Mouse (Mus musculus): ENCODE data around the gene Anxa11. TPM values are rescaled to one million over a fixed set of nuclear protein-coding genes. Genes with fewer than 3 reads are reported as not detected.
"Not testable (repeated sequence)": the region's sequence is repeated elsewhere in the genome, so short reads cannot be mapped to it uniquely, and the experiment has no call there.

The Anxa11 gene
- polyA plus RNA-seq, 1 experiment from 2014 or later: 30.2 TPM

DNA sequence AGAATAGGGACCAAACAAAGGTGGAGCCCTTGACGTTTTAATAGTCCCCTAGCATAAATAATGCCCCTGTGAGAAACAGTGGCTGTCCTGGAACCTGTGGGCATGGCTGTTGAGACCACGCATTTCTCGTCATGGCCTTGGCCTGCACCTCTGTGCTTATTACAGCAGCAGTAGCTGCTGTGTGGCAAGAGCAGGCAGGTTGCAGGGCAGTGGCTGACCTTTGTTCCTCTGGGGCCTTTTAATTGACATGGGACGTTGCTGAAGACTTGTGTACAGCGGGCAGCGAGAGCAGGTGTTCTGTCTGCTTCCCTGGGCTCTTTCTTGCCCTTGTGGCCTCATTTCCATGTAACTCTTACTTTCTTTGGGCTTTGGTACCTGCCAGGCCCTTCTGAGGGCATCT is 25.9 kb downstream of the Anxa11 start:
- Histone ChIP-seq H3K4me3 (ENCODE audit: low read depth, low read length) (no peak overlapping the region), H3K36me3 (ENCODE audit: control insufficient read depth, insufficient read depth, low read length) (no peaks in the 10 kb centered on the region), H3K27ac (replicated peaks; ENCODE audit: low read depth, low read length) (no peak overlapping the region), H3K27me3 (replicated peaks; ENCODE audit: control insufficient read depth, insufficient read depth, low read length) (no peaks in the 10 kb centered on the region), H3K9me3 (ENCODE audit: control insufficient read depth, low read length) (no peaks in the 10 kb centered on the region), H3K9ac (ENCODE audit: low read depth, low read length) (no peak overlapping the region), H3K4me2 (ENCODE audit: low read depth, low read length) (no peak overlapping the region), H3K4me1 (ENCODE audit: control insufficient read depth, insufficient read depth, low read length) (peaks cover 7% of the 10 kb centered on the region; the same call in 1 of the 2 replicates)
- ATAC-seq (ENCODE audit: low read depth) (no peak), DNase-seq (ENCODE audit: low spot score) (no peak)
- 54% methylated on average over 6 of the region's 6 CpGs for WGBS

DNA sequence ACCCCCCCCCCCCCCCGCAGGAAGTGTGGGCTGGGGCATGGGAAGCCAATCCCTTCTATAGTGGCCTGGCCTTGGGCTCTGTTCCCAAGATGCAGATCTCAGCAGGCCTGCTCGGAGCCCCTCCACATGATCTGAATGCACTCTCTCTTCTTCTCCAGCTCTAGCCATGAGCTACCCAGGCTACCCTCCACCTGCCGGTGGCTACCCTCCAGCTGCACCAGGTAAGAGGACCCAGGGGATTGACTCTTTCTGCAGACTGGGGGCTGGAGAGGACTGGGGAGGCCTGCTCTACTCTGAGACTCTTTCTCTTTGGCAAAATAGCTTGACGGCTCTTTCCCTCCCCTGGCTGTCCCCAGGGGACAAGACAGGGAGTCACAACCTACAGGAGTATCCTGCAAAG is 26.8 kb downstream of the Anxa11 start:
- no peaks in the 10 kb centered on the region for H3K36me3 ChIP-seq (ENCODE audit: control insufficient read depth, insufficient read depth, low read length)
- no peaks in the 10 kb centered on the region for H3K9me3 ChIP-seq (ENCODE audit: control insufficient read depth, low read length)
- no peaks in the 10 kb centered on the region for H3K27me3 ChIP-seq (replicated peaks; ENCODE audit: control insufficient read depth, insufficient read depth, low read length)
- no peak overlapping the region for H3K4me3 ChIP-seq (ENCODE audit: low read depth, low read length)
- H3K4me2 ChIP-seq (ENCODE audit: low read depth, low read length): no peak overlapping the region
- no peak overlapping the region for H3K27ac ChIP-seq (replicated peaks; ENCODE audit: low read depth, low read length)
- WGBS: 50% methylated on average over 1 of the region's 4 CpGs
- no peak for ATAC-seq (ENCODE audit: low read depth)
- peaks cover 7% of the 10 kb centered on the region; the same call in 1 of the 2 replicates for H3K4me1 ChIP-seq (ENCODE audit: control insufficient read depth, insufficient read depth, low read length)
- DNase-seq (ENCODE audit: low spot score): no peak
- H3K9ac ChIP-seq (ENCODE audit: low read depth, low read length): no peak overlapping the region

DNA sequence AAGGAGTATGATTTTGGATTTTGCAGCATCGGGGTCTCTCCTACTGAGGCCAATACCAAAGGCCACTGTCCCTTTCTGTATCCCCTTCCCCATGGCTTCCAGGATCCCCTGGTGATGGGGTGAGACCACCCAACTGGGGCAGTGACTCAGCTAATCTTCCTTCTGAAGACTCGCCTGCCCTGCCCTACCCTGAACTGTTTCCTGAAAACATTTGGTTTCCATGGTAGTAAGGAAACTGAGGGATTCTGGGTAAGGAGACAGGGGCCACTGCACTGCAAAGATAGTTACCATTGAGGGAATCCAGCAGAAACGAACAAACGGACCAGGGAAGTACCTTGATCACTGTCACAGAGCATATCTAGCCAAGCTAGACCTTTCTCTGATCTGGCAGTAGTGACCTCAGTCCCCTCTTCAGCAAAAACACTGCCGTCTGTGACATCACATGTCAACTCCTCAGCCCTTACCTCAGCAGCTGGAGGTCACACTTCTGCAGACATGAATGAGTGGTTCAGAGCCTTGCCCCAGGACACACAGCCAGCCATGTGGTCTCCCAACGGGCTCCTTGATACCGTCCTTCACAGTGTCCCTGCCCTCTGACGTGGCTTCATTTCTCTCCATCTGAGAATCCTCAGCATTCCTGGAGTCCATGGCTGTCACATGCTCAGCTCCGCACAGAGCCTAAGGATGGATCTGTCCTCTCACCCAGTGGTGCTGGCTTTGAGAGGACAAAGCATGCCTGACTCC is 27.4 kb downstream of the Anxa11 start:
- no peak for ATAC-seq (ENCODE audit: low read depth)
- no peak overlapping the region for H3K4me2 ChIP-seq (ENCODE audit: low read depth, low read length)
- no peak overlapping the region for H3K27ac ChIP-seq (replicated peaks; ENCODE audit: low read depth, low read length)
- H3K27me3 ChIP-seq (replicated peaks; ENCODE audit: control insufficient read depth, insufficient read depth, low read length): no peaks in the 10 kb centered on the region
- DNase-seq (ENCODE audit: low spot score): no peak
- peaks cover 7% of the 10 kb centered on the region; the same call in 1 of the 2 replicates for H3K4me1 ChIP-seq (ENCODE audit: control insufficient read depth, insufficient read depth, low read length)
- H3K9me3 ChIP-seq (ENCODE audit: control insufficient read depth, low read length): no peaks in the 10 kb centered on the region
- no peak overlapping the region for H3K4me3 ChIP-seq (ENCODE audit: low read depth, low read length)
- WGBS: 57% methylated on average over 9 of the region's 9 CpGs
- H3K9ac ChIP-seq (ENCODE audit: low read depth, low read length): no peak overlapping the region
- no peaks in the 10 kb centered on the region for H3K36me3 ChIP-seq (ENCODE audit: control insufficient read depth, insufficient read depth, low read length)

DNA sequence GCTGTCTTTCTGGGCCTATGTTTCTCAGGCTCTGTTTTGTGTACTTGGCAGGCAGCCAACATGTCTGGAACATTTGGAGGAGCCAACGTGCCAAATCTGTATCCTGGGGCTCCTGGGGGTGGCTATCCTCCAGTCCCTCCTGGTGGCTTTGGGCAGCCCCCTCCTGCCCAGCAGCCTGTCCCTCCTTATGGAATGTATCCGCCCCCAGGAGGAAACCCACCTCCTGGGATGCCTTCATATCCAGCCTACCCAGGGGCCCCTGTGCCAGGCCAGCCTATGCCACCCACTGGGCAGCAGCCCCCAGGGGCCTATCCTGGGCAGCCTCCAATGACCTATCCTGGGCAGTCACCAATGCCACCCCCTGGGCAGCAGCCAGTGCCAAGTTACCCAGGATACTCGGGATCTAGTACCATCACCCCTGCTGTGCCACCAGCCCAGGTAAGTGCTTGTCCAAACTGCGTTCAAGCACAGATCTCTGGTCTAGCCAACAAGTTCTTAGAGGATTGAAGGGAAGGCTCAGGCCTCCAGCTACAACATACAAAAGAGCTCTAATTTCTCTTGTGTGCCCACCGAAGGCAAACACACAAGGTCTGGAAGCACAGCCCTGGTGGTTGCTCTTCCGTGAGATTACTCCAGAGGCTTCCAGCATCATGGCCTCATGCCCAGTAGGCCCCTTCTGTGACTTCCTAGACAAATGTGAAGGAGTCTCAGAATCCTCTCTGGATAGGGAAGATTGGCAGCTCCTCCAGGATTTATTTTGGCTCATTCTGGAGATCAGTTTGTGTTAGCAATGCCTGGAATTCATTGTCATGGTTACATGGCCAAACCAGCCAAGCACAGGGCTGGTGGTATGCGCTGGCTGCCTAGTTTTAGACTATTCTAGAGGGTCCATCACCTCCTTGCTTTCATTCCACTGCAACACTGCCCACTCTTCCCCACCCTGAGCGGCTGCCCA is 30.8 kb downstream of the Anxa11 start:
- no peak overlapping the region for H3K4me3 ChIP-seq (ENCODE audit: low read depth, low read length)
- H3K9ac ChIP-seq (ENCODE audit: low read depth, low read length): no peak overlapping the region
- no peak overlapping the region for H3K4me2 ChIP-seq (ENCODE audit: low read depth, low read length)
- DNase-seq (ENCODE audit: low spot score) (peak; percentile 81), ATAC-seq (ENCODE audit: low read depth) (peak; percentile 56)
- H3K9me3 ChIP-seq (ENCODE audit: control insufficient read depth, low read length): no peaks in the 10 kb centered on the region
- peak overlapping the region; percentile 58 for H3K27ac ChIP-seq (replicated peaks; ENCODE audit: low read depth, low read length)
- no peaks in the 10 kb centered on the region for H3K36me3 ChIP-seq (ENCODE audit: control insufficient read depth, insufficient read depth, low read length)
- H3K27me3 ChIP-seq (replicated peaks; ENCODE audit: control insufficient read depth, insufficient read depth, low read length): no peaks in the 10 kb centered on the region
- H3K4me1 ChIP-seq (ENCODE audit: control insufficient read depth, insufficient read depth, low read length): peaks cover 7% of the 10 kb centered on the region; the same call in 1 of the 2 replicates
- WGBS: 56% methylated on average over 7 of the region's 8 CpGs

DNA sequence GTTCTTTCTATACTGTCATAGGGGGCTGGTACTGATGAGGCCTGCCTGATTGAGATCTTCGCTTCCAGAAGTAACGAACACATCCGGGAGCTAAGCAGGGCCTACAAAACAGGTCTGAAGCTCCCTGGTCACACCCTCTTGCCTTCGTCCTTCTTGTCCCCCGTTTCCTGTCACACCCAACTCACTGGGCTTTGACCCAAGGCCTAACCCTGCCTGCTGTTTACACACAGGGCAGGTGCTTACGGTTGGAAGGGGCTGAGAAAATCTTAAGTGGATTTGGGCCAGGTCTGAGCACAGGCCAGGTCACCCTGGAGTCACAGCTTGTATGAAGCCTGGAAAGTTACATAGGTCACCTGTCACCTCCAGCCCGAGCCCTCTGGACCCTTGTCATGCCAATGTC is 34.7 kb downstream of the Anxa11 start:
- H3K4me3 ChIP-seq (ENCODE audit: low read depth, low read length); ATAC-seq (ENCODE audit: low read depth); H3K27ac ChIP-seq (replicated peaks; ENCODE audit: low read depth, low read length); DNase-seq (ENCODE audit: low spot score); H3K9ac ChIP-seq (ENCODE audit: low read depth, low read length); H3K9me3 ChIP-seq (ENCODE audit: control insufficient read depth, low read length); H3K27me3 ChIP-seq (replicated peaks; ENCODE audit: control insufficient read depth, insufficient read depth, low read length); H3K4me1 ChIP-seq (ENCODE audit: control insufficient read depth, insufficient read depth, low read length); H3K36me3 ChIP-seq (ENCODE audit: control insufficient read depth, insufficient read depth, low read length); H3K4me2 ChIP-seq (ENCODE audit: low read depth, low read length): not testable (repeated sequence)
- no CpG with 5 or more reads among the region's 7 CpGs for WGBS

DNA sequence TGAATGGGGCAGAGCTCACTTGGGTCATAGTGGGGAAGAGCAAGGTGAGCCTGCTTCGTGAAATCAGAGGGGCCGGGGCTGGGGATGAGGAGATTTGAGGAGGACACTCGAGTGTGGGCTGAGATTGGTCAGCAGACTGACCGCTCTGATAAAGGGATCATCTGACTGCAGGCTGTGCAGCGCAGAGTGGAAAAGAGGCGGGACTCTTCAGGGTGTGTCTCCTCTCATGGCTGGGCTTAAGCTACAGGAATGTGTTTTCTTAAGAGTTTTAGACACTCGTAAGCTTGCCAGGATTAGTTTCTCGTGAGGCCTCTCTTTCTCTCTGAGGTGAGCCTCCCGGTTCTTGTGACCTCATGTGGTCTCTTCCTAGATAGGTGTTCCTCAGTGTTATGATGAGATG is 39.8 kb downstream of the Anxa11 start:
- DNase-seq (ENCODE audit: low spot score); H3K36me3 ChIP-seq (ENCODE audit: control insufficient read depth, insufficient read depth, low read length); H3K9ac ChIP-seq (ENCODE audit: low read depth, low read length); H3K9me3 ChIP-seq (ENCODE audit: control insufficient read depth, low read length); H3K4me2 ChIP-seq (ENCODE audit: low read depth, low read length); H3K4me1 ChIP-seq (ENCODE audit: control insufficient read depth, insufficient read depth, low read length); H3K27me3 ChIP-seq (replicated peaks; ENCODE audit: control insufficient read depth, insufficient read depth, low read length); H3K27ac ChIP-seq (replicated peaks; ENCODE audit: low read depth, low read length); H3K4me3 ChIP-seq (ENCODE audit: low read depth, low read length): not testable (repeated sequence)
- no CpG with 5 or more reads among the region's 9 CpGs for WGBS
- peak; percentile 47 for ATAC-seq (ENCODE audit: low read depth)

DNA sequence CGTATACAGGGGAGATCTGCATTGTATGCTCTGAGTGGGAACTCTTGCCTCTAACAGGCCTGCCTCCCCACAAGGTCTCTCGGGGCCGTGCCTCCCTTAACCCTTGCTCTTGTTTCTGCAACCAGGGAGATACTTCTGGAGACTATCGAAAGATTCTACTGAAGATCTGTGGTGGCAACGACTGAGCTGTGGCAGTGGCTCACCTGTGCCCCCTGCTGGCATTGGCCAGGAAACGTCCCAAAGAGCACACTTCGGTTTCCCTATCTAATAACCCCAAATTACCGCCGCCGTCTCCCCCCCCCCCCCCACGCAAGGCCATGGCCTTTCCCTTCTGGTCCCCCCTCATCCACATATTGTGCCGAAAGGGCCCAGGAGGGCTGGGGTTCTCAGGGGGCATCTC is 43.9 kb downstream of the Anxa11 start:
- H3K27ac ChIP-seq (replicated peaks; ENCODE audit: low read depth, low read length); H3K4me3 ChIP-seq (ENCODE audit: low read depth, low read length); ATAC-seq (ENCODE audit: low read depth); H3K36me3 ChIP-seq (ENCODE audit: control insufficient read depth, insufficient read depth, low read length); H3K9ac ChIP-seq (ENCODE audit: low read depth, low read length); H3K27me3 ChIP-seq (replicated peaks; ENCODE audit: control insufficient read depth, insufficient read depth, low read length); H3K4me2 ChIP-seq (ENCODE audit: low read depth, low read length); H3K4me1 ChIP-seq (ENCODE audit: control insufficient read depth, insufficient read depth, low read length); DNase-seq (ENCODE audit: low spot score); H3K9me3 ChIP-seq (ENCODE audit: control insufficient read depth, low read length): not testable (repeated sequence)
- WGBS: no CpG with 5 or more reads among the region's 12 CpGs

DNA sequence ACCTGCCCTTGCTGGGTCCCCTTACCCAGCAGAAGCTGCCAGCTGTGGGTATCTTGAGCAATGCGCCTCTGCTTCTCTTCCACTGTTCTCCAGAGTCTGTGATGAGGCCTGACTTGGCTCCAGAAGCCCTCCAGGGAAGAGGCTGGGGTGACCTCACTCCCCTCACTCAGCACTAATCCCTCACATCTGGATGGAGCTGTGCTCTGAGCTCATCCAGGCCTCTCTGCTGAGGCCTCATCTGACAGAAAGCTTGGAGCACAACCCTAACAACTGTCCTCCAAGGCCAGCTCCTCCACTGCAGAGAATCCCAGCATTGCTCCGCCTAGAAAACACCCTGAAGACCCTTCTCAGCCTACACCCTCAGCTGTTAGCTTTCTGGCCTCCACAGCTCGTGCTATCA is 52.6 kb downstream of the Anxa11 start:
- H3K9me3 ChIP-seq (ENCODE audit: control insufficient read depth, low read length); H3K27me3 ChIP-seq (replicated peaks; ENCODE audit: control insufficient read depth, insufficient read depth, low read length); H3K36me3 ChIP-seq (ENCODE audit: control insufficient read depth, insufficient read depth, low read length); H3K9ac ChIP-seq (ENCODE audit: low read depth, low read length); H3K4me3 ChIP-seq (ENCODE audit: low read depth, low read length); H3K27ac ChIP-seq (replicated peaks; ENCODE audit: low read depth, low read length); DNase-seq (ENCODE audit: low spot score); H3K4me1 ChIP-seq (ENCODE audit: control insufficient read depth, insufficient read depth, low read length); H3K4me2 ChIP-seq (ENCODE audit: low read depth, low read length): not testable (repeated sequence)
- ATAC-seq (ENCODE audit: low read depth): peak; percentile 87
- WGBS: no CpG with 5 or more reads among the region's 3 CpGs
